Mouse (Mus musculus) cerebellum, postnatal 25 days (tissue): Measurements from ENCODE around the gene Rnf121.

Experiments used
- DNase-seq, 2 experiments: peaks; one replicate each; pipeline ENCODE4 v3.0.0; 2021; ENCODE audit warnings: mixed read lengths in 2 of 2

Gene Rnf121

GRCm38 (mm10) chr7:101998194-101998927 is 66.9 kb downstream of the Rnf121 start:
- peak; percentile 96 to 97 for DNase-seq

GRCm38 (mm10) chr7:101994241-101994640 is 71.0 kb downstream of the Rnf121 start:
- no peak for DNase-seq

- DNase-seq = no peak
Observed at GRCm38 (mm10) chr7:101985081-101985480, 80.2 kb downstream of the Rnf121 start.

GRCm38 (mm10) chr7:101982735-101983134 is 82.5 kb downstream of the Rnf121 start:
- DNase-seq = no peak

GRCm38 (mm10) chr7:101974505-101974904 is 90.8 kb downstream of the Rnf121 start:
- peak; percentile 54 to 66 for DNase-seq

DNA sequence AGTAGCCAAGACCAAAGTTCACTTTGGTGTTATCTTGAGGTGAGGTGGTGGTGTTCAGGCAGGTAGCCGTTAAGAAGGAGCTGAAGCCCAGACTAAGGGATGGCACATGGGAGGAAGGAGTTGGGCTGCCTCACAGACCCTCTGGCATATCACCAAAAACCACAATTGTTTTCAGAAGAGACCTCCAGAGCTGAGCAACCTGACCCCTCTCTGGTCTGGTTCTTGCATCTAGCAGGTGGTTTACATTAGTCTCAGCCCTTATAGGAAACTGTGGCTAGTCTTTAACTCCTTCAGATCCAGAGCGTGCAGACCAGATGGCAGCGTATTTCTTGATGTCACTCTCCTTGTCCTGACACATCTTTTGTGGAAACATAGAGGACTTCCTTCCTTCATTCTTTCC is 91.5 kb downstream of the Rnf121 start:
- DNase-seq = no peak

- no peak for DNase-seq
Observed at GRCm38 (mm10) chr7:101971721-101972120, 93.5 kb downstream of the Rnf121 start.

- peak; percentile 86 for DNase-seq
Observed at GRCm38 (mm10) chr7:101970821-101971461, 94.3 kb downstream of the Rnf121 start.

DNA sequence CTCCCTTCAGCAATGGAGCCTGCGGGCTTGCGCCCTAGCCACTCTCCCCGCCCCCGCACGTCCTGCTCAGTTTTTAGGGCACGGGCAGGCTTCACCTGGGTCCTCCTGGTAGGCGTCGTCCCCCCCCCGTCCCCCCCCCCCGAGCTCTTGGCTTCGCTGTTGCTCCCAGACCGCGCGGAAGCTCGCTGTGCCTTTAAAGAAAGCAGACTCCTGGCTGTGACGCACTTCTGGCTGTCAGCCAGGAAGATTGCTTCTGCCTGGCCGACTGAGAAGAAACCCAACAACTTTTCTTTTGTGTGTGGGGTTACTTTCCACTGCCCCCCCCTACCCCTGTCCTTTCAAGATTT is 94.9 kb downstream of the Rnf121 start:
- DNase-seq = peak; percentile 89 to 92

- peak; percentile 89 to 91 for DNase-seq
Observed at GRCm38 (mm10) chr7:101969694-101970428, 95.4 kb downstream of the Rnf121 start.
